Mouse (Mus musculus): ENCODE results near the gene Fa2h. TPM values are rescaled to one million over a fixed set of nuclear protein-coding genes. Genes with fewer than 3 reads are reported as not detected.
"Not testable (repeated sequence)": the region's sequence is repeated elsewhere in the genome, so short reads cannot be mapped to it uniquely, and the experiment has no call there.

Gene Fa2h
- total RNA-seq, 4 experiments from 2014 or later = 0.17 to 0.58 (median 0.29) TPM

GRCm38 (mm10) chr8:111359936-111360335 is 33.7 kb downstream of the Fa2h start:
- DNase-seq (ENCODE audit: low spot score in 2 of 2) = no peak

DNA sequence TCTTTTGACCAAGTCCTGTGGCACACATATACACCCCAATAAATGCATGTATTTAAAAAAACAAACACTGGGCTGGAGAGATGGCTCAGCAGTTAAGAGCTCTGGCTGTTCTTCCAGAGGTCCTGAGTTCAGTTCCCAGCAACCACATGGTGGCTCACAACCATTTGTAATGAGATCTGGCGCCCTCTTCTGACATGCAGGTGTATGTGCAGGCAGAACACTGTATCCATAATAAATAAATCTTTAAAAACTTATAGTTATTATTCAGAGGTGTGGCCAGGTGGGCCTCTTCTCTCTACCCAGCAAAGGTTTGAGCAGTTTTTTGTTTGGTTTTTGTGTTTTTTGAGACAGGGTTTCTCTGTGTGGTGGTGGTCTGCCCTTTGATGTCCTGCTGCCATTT is 34.7 kb downstream of the Fa2h start:
- DNase-seq (ENCODE audit: low spot score in 2 of 2) = no peak

GRCm38 (mm10) chr8:111357433-111357832 is 36.2 kb downstream of the Fa2h start:
- DNase-seq (ENCODE audit: low spot score in 2 of 2) = no peak

- no peak for DNase-seq (ENCODE audit: low spot score in 2 of 2)
Measured at GRCm38 (mm10) chr8:111353497-111353896, 40.1 kb downstream of the Fa2h start.

DNA sequence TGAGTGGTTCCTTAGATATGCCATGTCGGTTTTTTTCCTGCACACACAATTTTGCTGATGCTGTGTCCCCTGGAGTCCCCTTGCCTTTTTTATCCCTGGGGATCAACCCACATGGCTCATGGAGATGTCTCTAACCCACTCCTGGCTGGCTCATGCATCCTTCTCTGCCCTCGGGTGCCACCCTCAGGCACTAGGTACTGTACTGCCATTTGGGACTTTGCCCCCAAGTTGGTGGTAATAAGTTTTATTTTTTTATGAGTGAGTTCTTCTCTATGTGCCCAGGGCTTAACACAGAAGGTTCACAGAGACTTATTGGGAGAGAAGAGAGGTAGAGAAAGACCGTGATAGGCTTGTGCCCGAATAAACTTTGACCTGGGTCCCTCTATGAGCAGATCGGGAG is 41.3 kb downstream of the Fa2h start:
- no peak for DNase-seq (ENCODE audit: low spot score in 2 of 2)

DNA sequence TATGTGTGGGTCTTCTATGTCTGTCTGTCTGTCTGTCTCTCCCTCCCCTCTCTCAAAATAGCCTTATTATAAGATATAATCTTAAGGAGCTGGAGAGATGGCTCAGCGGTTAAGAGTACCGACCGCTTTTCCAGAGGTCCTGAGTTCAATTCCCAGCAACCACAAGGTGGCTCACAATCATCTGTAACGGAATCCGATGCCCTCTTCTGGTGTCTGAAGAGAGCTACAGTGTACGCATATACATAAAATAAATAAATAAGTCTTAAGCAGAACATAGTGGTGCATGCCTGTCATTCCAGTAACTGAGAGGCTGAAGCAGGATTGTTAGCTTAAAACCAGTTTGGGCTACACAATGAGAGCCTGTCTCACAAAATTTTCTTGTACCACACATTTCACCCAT is 43.0 kb downstream of the Fa2h start:
- DNase-seq (ENCODE audit: low spot score in 2 of 2) = no peak

- DNase-seq (ENCODE audit: low spot score in 2 of 2) = peak; percentile 47 to 55
Measured at GRCm38 (mm10) chr8:111343225-111343624, 50.4 kb downstream of the Fa2h start.

- no peak for DNase-seq (ENCODE audit: low spot score in 2 of 2)
Measured at GRCm38 (mm10) chr8:111340186-111340585, 53.4 kb downstream of the Fa2h start.

DNA sequence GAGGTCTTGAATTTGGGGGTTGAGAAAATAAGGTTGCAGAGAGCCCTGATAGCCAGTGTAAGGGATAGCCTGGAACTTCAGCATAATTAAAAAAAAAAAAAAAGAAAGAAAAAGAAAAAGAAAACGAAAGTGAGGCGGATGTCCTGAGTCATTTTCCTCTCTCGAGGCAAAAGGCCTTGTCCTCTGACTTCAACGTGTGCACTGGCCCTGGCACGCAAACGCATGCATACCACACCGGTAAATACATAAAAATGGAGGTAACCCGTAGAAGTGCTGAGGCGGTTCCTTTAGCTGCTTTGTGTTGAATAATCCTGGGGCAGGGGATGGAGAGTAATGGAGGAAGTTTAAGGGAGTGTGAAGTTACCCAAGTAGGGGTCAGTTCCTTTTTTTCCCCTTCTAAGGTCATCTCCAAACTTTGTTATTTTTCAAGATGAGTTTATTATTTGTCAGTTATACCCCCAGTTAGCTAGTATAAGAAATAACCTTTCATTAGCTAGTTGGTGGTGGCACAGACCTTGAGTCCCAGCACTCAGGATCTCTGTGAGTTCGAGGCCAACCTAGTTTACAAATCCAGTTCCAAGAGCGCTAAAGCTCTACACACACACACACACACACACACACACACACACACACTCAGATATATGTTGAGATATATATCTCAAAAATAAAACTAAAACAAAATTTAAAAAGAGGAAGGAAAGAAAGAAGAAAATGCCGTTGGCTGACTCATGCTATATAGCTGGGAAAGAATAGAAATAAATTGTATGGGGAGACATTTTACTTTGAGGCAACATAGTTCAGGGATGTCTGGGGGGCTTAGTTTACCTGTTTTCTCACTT is 55.0 kb downstream of the Fa2h start:
- no peak for DNase-seq (ENCODE audit: low spot score in 2 of 2)

DNA sequence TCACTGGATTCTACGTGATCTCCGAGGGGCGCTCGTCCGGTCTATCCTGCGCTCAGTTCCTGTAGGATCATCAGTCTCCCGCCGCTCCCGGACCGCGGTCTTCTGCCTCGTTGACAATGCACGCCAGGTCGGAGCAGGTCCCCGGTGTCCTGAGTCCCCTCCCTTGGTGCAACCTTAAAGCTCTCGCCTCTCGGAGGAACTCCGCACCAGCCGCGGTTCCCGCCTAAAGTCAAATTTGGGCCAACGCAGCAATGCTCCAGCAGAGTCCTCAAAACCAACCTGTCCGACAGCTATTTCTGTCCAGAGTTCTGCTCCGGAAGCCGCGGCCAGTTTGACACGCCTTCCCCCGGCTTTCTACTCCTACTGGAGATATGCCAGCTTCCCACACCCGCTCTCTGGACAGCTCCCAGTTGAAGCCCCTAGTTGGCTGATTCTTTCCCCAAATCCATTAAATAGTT is 55.7 kb downstream of the Fa2h start, which contains the start of gene Mlkl:
TSS of gene Mlkl (minus strand) at position 288 of the 458 bp plus-strand sequence.
- peak; percentile 5 to 15 for DNase-seq (ENCODE audit: low spot score in 2 of 2)

DNA sequence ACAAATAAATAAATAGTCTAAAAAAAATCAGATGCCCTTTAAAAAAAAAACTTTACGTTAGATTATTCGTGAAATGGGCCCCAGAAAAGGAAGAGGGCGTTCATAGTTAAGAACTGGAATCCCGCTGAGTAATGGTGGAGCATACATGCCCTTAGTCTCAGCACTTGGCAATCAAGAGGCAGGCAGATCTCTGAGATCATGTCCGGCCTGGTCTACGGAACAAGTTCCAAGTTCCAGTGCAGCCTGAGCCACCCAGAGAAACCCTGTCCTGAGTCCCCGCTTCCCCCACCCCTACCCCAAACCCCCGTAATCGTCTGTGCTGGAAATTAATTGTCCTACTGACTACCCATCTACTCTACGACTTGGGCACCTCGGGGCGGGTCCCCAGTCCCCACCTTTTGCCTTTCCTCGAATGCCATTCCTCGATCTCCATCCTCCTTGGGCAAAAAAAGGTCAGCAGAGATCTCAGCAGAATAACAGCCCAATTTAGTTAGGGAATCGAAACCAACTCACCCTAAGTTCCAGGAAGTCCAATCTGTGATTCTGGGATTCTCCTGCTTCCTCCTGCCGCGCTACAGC is 56.2 kb downstream of the Fa2h start:
- DNase-seq (ENCODE audit: low spot score in 2 of 2) = no peak

DNA sequence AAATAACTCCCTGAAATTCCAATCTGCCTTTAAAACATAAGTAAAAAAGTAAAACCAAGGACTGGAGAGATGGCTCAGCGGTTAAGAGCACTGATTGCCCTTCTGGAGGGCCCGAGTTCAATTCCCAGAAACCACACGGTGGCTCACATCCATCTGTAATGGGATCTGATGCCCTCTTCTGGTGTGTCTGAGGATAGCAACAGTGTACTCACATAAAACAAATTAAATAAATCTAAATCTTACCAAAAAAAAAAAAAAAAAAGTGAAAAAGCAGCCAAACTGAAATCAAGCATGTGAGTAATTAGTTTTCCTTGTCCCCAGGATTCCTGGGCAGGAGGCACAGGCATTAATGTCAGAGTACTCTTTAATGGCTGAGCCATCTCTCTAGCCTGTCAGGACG is 56.9 kb downstream of the Fa2h start:
- DNase-seq (ENCODE audit: low spot score in 2 of 2) = no peak

DNA sequence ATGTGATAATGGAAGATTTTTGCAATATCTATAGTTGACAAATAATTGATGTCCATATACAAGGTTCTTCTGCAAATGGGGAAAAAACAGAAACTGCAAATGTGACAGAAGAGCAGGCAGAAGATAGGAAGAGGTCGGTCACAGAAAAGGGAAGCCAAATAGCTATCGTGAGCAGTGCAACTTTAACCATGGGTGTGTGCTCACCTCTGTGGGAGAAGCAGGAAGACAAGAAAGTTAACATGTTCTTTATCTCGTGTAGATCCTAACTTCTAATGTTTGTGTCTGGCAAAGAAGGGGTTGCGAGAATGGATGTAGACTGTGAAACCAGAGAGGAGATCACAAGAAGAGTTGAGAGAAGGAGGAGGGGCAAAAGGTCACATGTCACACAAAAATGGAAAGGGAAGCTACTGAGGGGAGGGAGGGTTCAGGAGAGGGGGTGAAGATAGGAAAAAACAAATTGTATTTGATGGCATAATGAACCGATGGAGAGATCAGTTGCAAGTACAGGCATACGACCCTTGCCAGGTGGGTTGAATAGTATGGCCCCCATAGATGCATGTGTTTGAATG is 68.3 kb downstream of the Fa2h start:
- no peak for DNase-seq (ENCODE audit: low spot score in 2 of 2)

GRCm38 (mm10) chr8:111314729-111315128 is 78.9 kb downstream of the Fa2h start:
- DNase-seq (ENCODE audit: low spot score in 2 of 2) = no peak

DNA sequence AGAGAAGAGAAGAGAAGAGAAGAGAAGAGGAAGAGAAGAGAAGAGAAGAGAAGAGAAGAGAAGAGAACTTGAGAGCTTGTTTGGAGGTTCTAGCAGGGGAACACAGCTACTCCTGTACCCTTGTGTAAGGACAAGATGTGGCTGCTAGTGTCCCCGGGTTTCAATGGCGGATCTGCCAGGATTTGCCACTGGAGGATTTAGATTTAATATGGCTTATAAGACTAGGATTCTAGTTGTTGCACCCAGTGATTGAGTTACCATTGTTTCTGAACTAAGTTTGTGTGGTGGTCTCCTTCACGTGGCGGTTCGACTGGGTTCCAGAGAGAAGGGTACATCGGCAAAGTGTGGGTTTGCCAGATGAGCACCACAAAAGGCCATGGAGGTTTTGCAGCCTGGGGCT is 79.7 kb downstream of the Fa2h start:
- not testable (repeated sequence) for DNase-seq (ENCODE audit: low spot score in 2 of 2)

- DNase-seq (ENCODE audit: low spot score in 2 of 2) = no peak
Measured at GRCm38 (mm10) chr8:111312758-111313162, 80.9 kb downstream of the Fa2h start.

DNA sequence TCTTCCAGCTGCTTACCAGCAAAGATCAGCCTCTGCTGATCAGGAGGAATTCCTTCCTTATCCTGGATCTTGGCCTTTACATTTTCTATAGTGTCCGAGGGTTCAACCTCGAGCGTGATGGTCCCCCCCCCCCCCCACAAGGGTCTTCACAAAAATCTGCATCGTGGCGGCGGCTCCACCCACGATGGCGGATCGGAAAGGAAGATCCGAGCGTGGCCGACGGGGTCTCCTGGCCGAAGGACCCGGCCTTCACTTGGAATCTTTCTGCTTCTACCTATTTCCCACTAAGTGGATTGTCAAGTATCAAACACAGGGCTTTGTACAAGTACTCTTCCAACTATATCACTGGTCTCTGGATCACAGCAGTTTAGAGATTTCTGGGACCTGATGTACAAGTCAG is 83.6 kb downstream of the Fa2h start:
- not testable (repeated sequence) for DNase-seq (ENCODE audit: low spot score in 2 of 2)

GRCm38 (mm10) chr8:111305031-111305730 is 88.4 kb downstream of the Fa2h start:
- DNase-seq (ENCODE audit: low spot score in 2 of 2) = no peak

GRCm38 (mm10) chr8:111304359-111304758 is 89.3 kb downstream of the Fa2h start:
- no peak for DNase-seq (ENCODE audit: low spot score in 2 of 2)

GRCm38 (mm10) chr8:111303076-111303803 is 90.4 kb downstream of the Fa2h start:
- not testable (repeated sequence) for DNase-seq (ENCODE audit: low spot score in 2 of 2)

All from gastrocnemius, adult 8-10 months (tissue).